Mouse (Mus musculus) embryo, embryonic 9.5 days (tissue): Measurements from ENCODE around the gene Mast4.
A peak's percentile ranks its signal among the peaks of the same experiment; 100 is the strongest.

Experiments
- DNase-seq: peaks from one replicate; pipeline ENCODE4 v3.0.0-alpha.2; 2017; ENCODE audit errors: extremely low spot score

Mast4 gene

DNA sequence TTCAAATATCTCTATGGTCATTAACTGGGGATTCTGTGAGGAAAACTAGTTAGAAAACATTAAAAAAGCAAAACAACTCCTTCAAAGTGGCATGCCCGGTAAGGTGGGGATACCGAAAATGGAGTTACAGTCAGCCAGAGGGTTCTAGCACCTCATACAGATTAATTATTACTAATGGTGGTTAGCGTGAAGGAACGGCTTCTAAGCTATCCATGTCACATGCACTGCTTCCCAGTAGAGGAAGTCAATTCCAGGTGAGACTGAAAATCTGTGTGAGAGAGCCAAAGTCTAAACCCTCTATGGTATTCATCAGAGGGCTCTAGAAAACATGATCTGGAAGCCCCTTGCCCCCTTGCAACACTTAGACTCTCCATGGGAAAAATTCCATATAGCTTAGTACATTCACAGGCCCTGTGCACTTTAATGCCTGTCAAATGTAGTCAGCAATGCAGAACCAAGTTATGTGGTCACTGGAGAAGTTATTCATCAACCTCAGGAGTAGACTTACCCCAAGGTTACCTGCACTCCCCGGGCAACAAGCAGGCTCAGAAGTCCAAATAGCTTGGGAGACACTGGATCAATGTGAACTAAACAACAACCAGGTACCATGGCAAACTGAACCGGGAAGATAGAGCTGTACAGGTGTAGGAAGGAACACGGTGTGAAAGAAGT, 96.1 kb downstream of the Mast4 start:
- no peak for DNase-seq

GRCm38 (mm10) chr13:103232171-103232570, 102.1 kb downstream of the Mast4 start:
- DNase-seq, result no peak

GRCm38 (mm10) chr13:103229069-103229468, 105.2 kb downstream of the Mast4 start:
- no peak for DNase-seq

DNA sequence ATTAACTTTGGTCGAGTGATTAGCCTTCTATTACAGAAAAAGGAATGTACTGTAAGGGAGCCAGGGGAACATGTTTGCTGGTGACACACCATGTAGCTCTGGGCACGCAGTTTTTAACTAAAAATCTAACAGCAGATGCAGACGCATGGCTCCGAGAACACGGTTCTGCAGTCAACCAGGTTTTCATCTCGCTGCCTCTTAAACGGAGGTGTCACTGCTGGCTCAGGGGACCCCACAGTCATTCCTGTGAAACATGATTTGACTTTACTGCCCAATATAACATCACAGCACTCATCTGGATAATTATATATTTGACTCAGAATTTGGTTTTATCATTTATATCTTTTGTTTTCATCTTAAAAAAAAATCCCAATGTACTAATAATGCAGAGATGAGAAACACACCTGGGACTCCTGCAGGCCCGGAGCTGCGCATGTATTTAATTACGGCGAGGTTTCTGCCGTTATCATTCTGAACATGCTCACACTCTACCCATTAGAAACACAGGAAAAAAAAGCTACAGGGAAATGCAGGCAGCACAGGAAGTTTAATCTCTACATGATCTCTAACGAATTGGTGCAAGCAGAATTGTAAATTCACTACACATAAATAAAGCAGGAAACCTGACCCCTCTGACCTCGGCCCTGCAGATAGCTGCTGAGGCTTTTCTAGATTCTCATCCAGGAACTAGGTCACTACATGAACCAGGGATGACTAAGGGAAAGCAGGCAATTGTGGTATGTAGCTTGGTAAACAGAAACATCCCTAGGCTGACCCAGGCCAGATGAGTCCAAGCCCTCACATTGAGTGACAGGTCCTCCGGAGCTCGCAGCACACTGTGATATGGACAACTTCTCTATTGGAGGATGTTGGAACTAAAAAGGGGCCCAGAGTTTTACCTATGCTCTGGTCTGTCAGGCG, 108.1 kb downstream of the Mast4 start:
- peak; percentile 11 for DNase-seq

- DNase-seq, result no peak
Observed at GRCm38 (mm10) chr13:103225217-103225894, 108.9 kb downstream of the Mast4 start.

DNA sequence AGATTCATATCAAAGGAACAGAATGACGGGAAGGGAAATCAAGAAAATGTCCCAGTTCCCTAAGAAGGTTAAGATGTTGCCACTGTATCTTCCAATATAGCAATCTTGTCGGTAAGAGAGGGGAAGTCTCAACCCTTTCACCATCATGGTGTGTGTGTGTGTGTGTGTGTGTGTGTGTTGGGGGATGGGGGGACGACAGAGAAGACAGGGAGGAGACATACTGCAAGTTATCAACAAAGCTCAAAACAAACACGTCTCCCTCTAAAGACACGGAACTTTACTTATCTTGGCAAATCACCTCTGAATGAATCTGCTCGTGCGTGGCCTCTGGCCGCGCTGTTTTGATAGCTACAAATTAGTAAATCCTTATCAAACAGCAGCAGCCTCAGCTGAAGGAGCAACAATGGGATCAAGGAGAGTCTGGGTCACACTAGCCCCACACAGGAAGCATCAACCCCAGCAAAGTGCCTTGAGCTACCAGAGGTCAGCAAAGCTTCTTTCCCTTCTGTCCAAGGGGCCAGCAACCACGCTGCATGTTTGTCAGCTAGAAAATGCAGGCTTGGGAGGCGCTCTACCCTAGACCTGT, 113.7 kb downstream of the Mast4 start:
- DNase-seq, result peak; percentile 8

GRCm38 (mm10) chr13:103219999-103220398, 114.3 kb downstream of the Mast4 start:
- DNase-seq, result no peak

GRCm38 (mm10) chr13:103217486-103217885, 116.8 kb downstream of the Mast4 start:
- DNase-seq, result no peak

GRCm38 (mm10) chr13:103214506-103214905, 119.8 kb downstream of the Mast4 start:
- DNase-seq, result no peak

- DNase-seq, result no peak
Observed at GRCm38 (mm10) chr13:103211953-103212352, 122.3 kb downstream of the Mast4 start.

- no peak for DNase-seq
Observed at GRCm38 (mm10) chr13:103211501-103211941, 122.8 kb downstream of the Mast4 start.

DNA sequence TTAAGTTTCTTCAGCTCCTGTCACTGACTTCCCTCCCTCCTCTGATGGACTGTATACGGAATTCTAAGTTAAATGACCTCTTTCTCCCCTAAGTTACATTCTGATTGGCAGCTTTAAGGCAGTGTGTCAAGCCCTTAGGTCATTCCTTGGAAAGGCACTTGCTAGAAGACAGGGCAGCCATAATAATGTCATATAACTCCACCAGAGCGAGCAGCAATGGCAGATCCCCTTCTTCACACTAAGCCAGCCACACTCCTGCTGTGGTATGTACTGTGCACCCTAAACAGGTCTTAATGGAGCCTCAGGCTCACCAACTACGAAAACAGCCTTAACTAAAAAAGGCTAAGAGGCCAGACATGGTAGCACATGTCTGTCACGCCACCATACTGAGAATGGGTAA, 123.6 kb downstream of the Mast4 start:
- no peak for DNase-seq

- DNase-seq, result no peak
Observed at GRCm38 (mm10) chr13:103207199-103207598, 127.1 kb downstream of the Mast4 start.

GRCm38 (mm10) chr13:103206644-103207043, 127.7 kb downstream of the Mast4 start:
- no peak for DNase-seq

GRCm38 (mm10) chr13:103205191-103205590, 129.1 kb downstream of the Mast4 start:
- DNase-seq, result no peak

- no peak for DNase-seq
Observed at GRCm38 (mm10) chr13:103203376-103203895, 130.9 kb downstream of the Mast4 start.

DNA sequence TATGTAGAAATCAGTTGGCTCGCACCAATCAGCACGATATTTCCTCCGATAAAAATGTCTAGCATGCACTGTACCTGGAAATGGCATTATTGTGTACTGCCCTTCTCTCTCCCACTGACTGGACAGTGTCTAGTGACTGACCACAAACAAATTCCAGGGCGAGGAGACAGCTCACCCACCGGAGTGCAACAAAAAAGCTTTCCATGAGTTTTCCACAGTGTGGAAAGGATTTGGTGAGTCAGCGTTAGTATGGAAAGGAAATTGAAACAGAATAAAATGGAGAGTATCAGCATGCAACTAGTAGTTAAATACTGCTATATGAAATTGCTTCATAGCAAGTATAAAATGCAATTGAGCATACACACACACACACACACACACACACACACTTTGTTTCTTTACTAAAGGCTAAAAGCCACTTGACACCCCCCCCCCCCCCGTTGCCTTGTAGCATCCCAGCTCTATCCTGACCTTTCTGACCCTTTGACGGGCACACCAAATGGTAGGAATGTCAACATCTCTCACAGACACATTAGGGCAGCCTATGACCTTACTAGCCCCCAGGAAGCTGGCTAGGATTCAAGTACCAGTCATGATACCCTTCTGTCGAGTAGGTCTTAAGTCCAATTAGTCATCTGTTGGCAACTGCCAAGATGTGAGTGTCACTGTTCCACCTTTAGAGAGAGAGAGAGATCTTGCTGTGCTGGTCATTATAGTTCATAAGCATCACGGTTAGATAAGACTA, 133.1 kb downstream of the Mast4 start:
- DNase-seq, result peak; percentile 42

DNA sequence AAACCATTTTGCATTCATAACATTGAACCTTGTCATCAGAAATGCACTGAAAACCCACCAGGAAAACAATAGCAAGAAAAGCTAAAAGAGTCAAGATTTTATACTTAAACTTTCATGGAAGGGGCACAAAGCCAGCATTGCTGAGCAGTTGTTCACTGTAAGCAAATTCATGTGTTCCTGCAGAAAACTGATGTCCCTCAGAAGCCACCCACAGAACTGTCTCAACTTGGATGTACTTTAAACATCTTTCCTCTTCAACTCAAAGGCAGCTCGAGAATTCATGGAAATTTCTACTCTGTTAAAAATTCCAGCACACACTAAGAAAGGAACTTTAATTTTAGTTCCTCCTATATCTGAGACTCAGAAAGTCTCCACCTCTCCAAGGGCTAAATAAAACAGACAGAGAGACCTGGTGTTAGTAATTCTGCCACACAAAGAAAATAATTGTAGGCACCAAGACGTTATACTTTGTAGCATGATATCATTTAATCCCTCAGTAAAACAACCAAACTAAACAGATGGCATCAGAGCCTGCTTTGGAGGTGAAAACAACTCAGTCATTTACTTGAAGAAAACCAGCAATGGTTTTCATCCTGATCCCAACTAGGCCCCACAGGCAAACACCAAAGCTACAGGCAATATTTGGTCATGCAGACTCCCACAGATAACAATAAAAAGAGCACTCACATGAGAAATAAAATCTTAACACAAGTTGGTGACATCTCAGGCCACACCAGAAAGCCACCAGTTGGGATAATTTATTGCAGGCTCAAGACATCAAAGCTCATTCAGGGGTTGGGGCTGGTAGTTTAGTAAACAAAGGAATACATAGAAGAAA, 134.3 kb downstream of the Mast4 start:
- no peak for DNase-seq

- no peak for DNase-seq
Observed at GRCm38 (mm10) chr13:103198210-103198940, 135.9 kb downstream of the Mast4 start.
